Mouse (Mus musculus) 3T3-L1 (cell line): ENCODE measurements around the gene Spink8.
"Not testable (repeated sequence)": the region's sequence is repeated elsewhere in the genome, so short reads cannot be mapped to it uniquely, and the experiment has no call there.

ENCODE experiments used
- DNase-seq: peaks from one replicate; pipeline ENCODE4 v3.0.0-alpha.2; 2015; ENCODE audit warnings: low read depth, low spot score

The Spink8 gene

DNA sequence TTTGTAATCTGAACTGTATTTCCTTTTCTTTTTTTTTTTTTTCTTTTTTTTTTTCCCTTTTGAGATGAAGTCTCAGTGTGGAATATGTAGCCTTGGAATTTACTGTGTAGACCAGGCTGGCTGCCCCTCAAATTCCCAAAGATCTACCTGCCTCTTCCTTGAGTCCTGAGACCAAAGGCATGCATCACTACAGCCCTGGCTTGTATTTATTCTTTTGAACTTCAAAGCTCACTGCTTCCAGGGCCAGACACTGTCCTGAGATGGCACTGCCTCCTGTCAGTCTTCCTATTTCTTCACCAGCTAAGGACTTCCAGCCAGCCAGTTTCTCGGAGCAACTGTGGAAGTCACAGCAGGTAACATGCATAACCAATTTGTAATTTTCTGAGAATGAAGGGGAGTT is at the start of gene Spink8:
Spink8 (plus strand) TSS at position 301 of the 400 bp plus-strand sequence.
- DNase-seq = no peak

GRCm38 (mm10) chr9:109766841-109767240 is 45.2 kb upstream of the Spink8 start:
- not testable (repeated sequence) for DNase-seq

DNA sequence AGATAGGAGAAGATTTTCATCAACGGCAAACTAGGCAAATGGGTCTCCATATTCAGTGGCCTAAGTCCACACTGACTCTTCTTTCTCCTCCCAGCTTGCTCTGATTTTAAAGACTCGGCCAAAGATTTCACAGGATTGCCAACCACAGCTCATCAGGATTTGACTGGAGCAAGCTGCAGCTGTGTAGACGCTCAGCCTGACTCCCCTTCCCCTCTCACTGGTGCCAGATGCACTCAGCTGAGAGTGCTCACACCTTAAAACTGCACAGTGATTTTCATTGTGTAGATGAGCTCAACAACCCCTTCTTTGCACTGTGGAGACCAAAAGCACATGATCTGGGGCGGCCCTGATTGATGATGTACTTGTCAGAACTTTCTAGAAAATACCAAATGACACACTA is 21.5 kb upstream of the Spink8 start, which contains the start of gene Fbxw27:
Fbxw27 (minus strand) TSS at position 101 of the 400 bp plus-strand sequence.
- DNase-seq = not testable (repeated sequence)

DNA sequence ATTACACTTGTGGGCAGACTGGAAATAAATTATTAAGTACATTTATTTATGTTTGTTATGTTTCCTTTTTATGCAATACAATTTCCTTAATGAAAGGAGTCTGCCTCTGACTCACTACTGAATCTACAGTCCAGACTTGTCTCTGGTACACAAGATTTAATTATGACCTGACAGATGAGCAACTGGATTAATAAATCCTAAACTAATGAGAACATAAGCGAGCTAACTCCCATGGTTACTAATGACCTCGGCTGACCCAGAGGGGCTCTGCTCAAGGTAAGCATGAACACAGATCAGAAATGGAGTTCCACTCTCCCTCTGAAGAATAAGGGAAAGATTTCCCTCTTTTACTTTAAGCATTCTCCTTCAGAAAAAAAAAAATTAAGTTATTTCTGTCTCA is 16.9 kb upstream of the Spink8 start:
- no peak for DNase-seq

DNA sequence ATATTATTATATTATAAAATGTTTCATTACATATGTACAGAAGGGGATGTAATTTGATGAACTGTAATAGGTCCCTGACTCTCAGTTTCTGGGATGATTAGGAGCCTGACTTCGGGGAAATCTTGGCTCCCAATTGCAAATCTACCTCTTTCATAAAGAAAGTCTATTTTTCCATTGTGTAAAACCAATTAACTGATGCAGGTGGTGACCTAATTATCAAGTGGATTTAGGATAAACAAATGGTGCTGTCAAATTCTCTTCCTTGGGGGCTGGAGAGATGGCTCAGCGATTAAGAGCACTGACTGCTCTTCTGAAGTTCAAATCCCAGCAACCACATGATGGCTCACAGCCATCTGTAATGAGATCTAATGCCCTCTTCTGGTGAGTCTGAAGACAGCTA is 16.3 kb upstream of the Spink8 start:
- DNase-seq = no peak

GRCm38 (mm10) chr9:109798051-109798450 is 14.0 kb upstream of the Spink8 start:
- DNase-seq = peak; percentile 65

GRCm38 (mm10) chr9:109805596-109805995 is 6.5 kb upstream of the Spink8 start:
- DNase-seq = not testable (repeated sequence)

DNA sequence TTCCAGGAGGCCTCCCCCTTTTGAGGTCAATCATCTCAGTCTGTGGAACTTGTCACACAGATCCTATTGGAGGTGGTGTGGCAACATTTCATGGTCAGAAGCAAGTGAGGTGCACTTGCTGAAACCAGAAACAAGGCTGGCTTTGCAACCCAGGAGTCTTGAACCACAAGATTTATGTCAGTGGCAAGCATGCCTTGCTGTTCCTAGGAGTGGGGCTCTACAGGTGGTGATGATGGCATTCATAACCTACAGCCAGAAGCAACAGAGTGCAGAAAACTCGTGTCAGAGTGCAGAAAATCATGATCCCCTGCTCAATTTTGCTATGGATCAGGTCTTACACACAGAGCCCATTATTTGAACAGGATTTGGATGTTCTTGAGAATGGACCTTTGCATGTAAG is 5.8 kb upstream of the Spink8 start:
- DNase-seq = no peak

DNA sequence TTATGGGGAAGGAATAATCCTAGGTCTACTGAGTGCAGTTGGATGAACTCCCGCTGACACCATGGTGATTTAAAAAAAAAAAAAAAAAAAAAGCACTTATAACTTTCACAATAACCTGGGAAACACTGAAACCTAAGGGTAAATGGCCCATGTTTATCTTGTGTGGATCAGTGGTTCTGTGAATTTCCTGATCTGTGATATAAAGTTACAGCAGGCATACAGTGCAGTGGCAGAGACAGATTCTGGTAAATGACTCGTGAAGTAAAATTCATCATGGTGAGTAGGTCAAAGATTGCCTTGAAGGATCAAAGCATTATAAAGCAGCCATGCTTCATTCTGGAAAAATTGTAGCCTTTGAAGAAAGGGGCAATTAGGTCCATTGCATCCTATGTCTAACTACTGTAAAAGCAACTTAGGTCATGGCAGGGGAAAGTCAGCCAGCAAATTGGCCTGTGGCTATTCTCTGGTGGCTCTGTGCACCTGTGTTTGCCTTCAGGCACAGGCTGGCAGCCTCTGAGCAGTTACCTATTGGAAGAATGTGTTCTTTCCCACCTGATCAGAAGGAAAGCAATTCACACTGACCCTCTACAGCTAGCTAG is 5.3 kb upstream of the Spink8 start:
- no peak for DNase-seq

DNA sequence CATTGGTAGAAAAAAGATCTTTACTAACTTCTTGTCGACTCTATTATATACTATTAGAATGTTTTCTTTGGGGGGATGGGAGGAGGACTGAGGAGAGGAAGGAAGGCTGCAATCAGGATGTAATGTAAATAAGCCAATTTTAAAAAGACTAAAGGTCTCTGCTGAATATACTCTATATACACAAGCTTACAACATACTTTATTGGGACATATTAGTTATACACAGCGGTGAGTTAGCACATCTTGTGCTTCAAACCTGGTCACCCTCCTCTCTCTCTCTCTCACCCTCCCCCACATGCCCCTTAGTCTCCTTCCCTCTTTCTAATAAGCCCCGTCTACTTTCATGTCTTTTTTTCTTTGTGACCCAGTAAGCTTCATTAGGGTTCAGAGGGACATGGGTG is 4.2 kb upstream of the Spink8 start:
- no peak for DNase-seq

- DNase-seq = no peak
Measured at GRCm38 (mm10) chr9:109813424-109813823, 1.3 kb downstream of the Spink8 start.

- no peak for DNase-seq
Measured at GRCm38 (mm10) chr9:109816341-109816740, 4.3 kb downstream of the Spink8 start.

GRCm38 (mm10) chr9:109825739-109826138 is 13.7 kb downstream of the Spink8 start:
- DNase-seq = no peak

DNA sequence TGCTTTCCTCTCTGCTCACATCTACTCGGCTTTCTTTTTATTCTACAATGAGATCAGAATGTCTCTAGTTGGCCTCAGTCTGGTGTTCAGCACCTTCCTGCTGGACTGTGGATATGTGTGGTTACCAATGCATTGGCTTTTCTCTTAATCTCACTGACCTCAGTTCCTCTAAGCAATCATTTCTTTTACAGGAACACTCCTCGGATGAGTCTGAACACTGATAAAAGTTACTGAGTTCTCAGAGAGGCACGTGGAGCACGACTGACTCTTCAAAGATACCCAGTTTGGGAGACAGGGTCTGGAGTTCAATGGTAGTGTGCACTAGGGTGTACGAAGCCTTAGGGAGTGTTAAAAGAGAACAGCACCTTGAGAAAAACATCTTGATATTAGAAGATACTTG is 14.1 kb downstream of the Spink8 start:
- DNase-seq = no peak

DNA sequence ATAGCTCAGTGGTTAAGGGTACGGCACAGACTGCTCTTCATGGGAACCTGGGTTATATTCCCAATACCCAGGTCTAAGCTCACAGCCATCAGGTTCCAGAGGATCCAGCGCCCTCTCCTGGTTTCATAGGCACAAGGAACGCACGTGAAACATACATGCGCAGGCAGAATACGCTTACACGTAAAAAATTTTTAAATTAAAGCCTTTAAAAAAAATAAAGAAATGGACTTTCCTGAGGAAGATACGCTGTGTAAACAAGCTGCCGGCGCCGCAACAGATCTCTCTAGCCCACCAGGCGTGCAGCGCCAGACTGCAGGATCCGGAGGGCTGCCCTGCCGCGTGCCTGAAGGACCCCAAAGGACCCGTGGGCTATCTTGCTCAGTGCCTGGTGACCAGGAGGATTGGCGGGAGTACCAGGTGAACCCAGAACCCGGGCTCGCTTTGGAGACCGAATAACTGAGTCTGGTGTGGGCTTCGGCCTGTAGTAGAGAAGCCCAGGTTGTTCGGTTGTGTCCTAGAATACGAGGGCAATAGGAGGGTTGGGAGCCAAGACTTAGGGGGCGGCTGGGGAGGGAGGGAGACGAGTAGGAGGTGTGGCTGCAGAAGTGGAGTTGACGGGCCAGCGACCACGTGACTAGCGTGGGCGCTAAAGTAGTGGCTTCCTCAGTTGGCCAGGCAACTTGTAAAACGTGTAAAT is 20.5 kb downstream of the Spink8 start, which contains the start of gene Nme6:
Nme6 (plus strand) TSS at position 359 of the 697 bp plus-strand sequence.
- peak; percentile 86 for DNase-seq

- no peak for DNase-seq
Measured at GRCm38 (mm10) chr9:109833088-109833412, 21.0 kb downstream of the Spink8 start.

DNA sequence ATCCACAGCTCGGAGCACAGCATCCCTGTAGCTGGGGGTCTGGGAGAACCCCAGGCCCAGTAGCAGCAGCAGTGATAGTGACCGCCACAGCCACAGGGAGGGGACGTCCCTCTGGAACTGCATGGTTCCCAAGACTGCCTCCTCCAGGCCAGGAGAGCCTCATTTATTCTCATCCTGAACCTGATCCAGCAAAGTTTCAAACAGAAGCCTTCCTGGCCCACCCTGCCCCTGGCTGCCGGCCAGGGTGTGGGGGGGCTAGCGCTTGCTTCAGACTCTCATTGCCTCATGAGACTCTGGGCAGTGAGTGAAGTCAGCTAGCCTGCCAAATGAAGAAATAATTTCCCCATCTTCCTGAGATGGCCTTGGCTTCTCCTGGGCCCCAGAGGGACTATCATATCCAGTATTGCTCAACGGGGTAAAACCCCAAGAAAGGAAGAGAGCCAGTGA is 37.3 kb downstream of the Spink8 start, which contains the start of gene Camp:
Camp (minus strand) TSS at position 306 of the 447 bp plus-strand sequence.
- peak; percentile 75 for DNase-seq

- DNase-seq = peak; percentile 40
Measured at GRCm38 (mm10) chr9:109850099-109850498, 38.0 kb downstream of the Spink8 start.

DNA sequence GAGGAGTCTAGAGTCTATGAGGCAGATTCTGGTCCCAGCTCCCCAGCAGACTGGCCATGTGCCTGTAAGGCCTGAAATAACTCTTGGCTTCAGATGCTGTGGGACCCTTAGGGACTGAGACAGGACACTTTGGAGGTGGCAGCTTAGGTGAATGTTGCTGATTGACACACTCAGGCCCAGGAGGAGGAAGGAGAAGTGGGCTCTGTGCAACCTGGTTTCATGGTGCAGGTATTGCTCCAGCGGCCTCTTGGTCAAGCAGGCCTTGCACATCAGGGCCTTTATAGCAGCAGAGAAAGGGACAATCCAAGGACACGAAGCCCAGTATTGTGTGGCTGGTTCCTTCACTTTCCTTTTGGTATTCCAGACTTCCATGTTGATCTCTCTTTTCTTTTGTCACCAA is 42.3 kb downstream of the Spink8 start:
- DNase-seq = no peak

GRCm38 (mm10) chr9:109855947-109856346 is 43.9 kb downstream of the Spink8 start:
- no peak for DNase-seq

DNA sequence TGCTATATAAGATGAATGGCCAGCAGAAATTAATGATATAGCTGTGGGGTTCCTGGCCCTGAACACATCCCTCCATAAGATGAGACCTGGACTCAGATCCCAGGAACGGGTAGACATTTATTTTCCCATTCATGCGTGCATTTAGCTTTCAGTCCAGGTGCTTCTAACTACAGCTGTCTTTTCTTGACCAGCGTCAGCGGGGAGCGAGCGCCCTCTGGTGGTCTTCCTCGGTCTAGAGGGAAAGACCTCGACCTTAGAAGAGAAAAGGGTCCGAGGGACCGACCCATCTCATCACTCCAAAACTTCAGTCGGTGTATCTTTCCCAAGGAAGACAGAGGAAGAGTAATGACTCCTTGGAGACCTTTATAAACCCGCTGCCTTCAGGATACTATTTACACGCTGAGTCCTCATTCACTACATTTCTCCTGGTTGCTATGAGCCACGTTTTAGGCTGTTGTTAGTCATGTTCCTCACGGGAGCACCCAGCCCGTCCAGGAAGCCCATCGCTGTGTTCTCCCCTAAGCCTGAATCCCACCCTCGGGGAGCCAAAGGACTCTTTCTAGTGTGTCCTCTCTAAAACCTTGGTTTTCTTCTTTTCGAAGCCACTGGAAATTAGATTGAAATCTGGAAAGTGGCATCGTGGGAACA is 50.4 kb downstream of the Spink8 start:
- peak; percentile 83 for DNase-seq

DNA sequence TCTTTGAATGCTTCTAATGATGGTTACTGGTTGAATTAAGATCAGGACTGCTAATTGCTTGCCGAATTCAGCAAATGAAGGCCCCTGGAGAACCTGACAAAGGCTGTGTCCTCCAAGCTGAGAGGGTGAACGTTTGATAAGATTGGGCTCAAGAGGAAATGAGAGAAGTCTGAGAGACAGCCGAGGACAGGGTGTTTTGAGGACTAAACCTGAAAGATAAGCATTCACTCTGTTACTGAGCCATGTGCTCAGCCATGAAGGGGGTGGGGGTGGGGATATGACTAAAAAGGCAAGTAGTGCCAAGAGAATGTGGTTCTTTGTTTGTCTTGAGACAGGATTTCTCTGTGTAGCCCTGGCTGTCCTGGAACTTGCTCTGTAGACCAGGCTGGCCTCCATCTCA is 51.0 kb downstream of the Spink8 start:
- DNase-seq = peak; percentile 36

DNA sequence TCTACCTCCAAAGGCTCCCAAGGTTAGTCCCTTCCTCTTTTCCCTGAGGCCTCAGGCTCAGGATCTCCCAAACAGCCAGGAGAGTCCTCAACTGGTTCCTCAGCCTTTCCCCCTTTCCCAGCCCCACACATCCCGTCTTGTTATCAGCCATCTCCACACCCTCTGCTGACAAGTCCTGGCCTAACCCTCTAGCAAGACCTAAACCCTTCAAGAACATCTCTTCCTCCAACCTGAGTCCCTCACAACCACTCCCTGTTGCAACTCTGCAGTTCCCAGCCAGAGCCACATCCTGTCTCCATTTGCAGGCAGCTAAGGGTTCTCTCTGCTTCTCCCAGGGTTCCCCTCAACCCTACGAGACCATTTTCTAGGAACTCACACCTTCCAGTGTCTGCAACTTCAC is 54.1 kb downstream of the Spink8 start:
- DNase-seq = no peak
